Mouse (Mus musculus) lung, postnatal 36 days (tissue): Measurements from ENCODE around the gene Lactbl1.

Experiments
- DNase-seq: peaks from one replicate; pipeline ENCODE4 v3.0.0; 2022; ENCODE audit warnings: mixed read lengths

Gene Lactbl1

GRCm38 (mm10) chr4:136622388-136622787 is at the start of gene Lactbl1:
Gene Lactbl1, plus strand, starts transcription at chr4:136622621.
- no peak for DNase-seq

- no peak for DNase-seq
Observed at GRCm38 (mm10) chr4:136581885-136582284, 40.5 kb upstream of the Lactbl1 start.

DNA sequence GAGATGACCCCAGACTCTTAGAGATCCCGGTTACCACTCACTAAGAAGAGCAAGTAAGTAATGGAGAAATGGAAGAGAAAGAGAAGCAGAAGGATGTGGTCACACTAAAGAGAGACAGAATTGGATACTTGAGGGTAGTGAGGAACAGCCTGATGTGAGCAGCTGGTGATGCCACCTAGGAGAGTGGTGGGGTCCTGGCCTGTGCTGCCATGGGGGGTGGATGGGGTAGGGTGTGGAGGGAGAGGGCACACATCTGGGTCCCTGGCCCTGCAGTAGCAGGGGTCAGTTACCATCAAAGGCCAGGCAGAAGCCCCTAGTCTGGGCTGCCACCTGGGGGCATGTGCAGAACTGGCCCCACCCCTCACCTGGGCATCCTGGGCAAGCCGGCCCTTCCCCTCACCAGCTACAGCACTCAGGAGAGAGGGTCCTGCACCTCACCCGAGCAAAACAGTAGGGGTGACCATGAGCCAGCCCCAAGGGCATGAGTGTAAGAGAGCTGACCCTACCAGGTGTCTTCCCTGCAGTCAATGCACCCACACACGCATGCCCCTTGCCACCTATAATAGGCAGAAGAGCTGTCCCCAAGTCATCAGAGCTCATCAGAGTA is 35.1 kb upstream of the Lactbl1 start:
- no peak for DNase-seq

GRCm38 (mm10) chr4:136588003-136588402 is 34.4 kb upstream of the Lactbl1 start:
- no peak for DNase-seq

GRCm38 (mm10) chr4:136592111-136592510 is 30.3 kb upstream of the Lactbl1 start:
- no peak for DNase-seq

- no peak for DNase-seq
Observed at GRCm38 (mm10) chr4:136594006-136594405, 28.4 kb upstream of the Lactbl1 start.

GRCm38 (mm10) chr4:136595221-136595620 is 27.2 kb upstream of the Lactbl1 start:
- no peak for DNase-seq

DNA sequence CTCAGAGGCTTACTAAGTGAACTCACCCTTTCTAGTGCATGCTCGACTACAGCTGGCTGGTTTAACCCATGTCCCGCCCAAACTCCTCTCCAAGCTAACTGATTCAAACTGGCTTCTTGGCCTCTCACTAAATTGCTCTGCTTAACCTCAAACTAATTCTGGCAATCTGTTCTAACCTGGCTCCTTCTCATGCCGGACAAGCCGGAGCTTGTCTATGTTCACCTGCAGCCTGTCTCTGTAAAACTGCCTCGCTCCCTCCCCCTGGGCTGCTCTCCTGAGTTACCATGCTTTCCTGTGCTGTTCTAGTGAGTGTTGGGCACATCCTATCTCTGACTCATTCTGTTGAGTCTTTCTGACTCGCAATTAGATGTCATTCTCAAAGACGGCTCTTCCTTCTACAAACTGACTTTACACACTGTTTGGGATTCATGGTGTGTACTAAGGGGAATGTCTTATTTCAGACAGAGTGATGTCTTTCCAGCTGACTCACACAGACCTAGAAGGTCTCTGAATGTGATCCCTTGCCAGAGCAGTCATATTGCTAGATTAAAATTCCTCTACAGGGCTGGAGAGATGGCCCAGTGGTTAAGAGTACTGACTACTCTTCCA is 24.0 kb upstream of the Lactbl1 start:
- DNase-seq, result no peak

DNA sequence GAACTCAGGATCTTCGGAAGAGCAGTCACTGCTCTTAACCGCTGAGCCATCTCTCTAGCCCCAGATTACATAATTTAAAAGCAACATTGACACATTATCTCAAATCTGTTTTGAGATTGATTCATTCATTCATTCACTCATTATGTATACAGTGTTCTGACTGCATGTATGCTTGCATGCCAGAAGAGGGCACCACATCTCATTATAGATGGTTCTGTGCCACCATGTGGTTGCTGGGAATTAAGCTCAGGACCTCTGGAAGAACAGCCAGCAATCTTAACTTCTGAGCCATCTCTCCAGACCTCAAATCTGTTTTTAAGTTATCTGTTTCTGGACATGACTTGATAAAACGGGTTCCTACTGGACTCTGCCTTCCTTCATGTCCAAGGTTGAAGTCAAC is 22.6 kb upstream of the Lactbl1 start:
- no peak for DNase-seq

DNA sequence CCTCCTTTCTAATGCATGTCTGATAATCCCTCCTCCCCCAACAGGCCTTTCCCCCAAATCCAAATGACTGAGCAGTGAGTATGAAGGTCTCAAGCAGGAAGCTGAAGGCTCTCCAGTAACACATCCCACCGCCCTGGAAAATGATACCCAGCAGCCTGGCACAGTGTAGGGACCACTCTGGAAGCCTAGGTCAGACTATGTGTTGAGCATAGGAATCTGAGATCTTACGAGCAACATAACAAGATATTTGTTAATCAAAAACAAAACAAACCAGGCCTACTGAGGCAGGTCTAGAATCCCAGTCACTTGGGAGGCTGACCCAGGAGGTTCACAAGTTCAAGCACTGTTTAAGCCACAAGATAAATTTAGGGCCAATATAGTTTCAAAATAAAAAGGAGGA is 21.9 kb upstream of the Lactbl1 start:
- DNase-seq, result no peak

DNA sequence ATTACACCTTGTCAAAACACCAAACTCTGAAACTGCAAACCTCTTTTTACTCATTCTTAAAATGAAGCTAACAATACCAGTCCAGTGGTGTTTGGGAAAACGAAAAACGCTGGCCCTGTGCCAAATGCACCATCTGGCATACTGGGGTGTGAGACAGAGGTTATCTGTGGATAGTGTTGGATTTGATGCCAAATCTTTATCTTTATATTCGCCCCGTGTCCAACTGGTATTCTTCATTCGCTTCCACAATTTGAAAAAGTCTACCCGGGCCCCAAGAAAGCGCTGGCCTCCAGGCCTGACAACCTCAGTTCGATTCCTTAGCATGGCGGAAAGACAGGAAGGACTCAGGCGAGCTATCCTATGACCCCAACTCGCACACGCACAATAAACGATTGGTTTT is 20.9 kb upstream of the Lactbl1 start:
- DNase-seq, result peak; percentile 53

DNA sequence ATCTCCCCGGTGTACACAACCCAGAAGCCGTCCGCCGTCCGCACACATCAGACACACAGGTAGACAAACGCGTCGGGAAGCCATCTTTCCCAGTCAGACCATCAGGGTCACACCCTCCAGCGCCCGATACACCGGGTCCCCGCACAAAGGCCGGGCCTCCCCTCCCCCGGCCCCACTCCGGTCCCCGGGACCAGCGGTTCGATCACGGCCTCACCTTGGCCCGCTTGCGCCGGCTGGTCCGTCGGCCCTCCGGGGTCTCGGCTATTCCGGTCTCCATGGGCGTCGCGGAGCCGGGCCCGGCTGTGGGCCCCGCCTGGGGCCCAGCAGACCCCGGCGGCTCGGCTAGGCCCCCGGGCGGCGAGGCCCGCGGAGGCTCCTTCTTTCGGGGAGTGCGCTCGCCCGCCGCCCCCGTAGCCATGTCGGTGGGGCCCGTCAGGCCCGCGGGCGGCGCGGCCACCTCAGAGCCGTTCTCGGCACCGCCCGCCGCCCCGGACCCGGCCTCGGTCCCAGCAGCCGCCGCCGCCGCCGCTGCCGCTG is 20.3 kb upstream of the Lactbl1 start:
- DNase-seq, result peak; percentile 48

DNA sequence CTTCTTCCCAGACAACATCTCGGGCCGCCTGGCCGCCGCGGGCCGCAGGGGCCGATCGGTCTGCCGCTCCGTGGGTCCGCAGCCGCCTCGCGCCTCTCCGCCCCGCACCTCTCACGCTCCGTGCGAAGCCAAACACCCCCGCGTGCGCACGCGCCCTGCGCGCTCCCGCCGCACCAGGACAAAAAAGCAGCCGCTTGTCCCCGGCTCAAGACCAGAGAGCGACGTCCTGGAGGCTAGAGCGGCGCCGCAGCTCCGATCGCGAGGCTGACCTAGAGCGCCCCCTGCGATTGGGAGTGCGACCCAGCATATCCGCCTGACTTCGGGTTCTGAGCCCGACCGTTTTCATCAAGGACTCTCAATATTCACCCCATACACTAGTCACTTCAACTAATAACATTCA is 19.9 kb upstream of the Lactbl1 start, which contains the start of gene Kdm1a:
Gene Kdm1a, minus strand, starts transcription at position 156 of the 400 bp plus-strand sequence.
- DNase-seq, result peak; percentile 96

DNA sequence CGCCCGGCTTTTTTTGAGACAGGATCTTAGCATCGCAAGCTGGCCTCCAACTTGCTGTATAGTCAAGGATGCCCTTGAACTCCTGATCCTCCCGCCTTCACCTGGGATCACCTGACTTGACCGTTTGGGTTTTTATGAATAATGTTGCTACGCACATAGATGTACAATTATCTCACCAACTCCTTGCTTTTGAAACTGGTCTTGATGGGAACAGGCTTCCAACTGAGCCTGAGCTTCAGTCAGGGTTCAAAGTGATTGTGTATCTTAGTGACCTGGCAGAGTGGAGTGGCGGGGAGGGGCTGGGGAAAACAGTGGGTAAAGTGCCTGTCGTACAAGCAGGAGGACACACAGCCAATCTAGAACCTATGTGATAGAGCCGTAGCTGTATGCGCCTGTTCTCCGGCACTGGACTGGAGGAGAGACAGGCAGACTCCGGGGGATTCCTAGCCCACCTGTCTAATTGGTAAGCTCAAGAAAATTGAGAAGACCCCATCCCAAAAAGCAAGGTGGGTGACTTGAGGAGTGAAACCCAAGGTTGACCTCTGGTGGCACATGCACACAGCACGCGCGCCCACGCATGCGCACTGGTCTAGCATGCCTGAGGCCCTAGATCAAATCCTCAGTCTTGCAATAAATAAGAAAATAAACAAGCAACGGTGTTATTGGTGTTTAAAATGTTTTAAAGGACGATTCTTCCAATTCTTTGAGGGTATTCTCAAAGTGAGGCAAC is 16.5 kb upstream of the Lactbl1 start:
- no peak for DNase-seq

- DNase-seq, result peak; percentile 65
Observed at GRCm38 (mm10) chr4:136610387-136610856, 12.0 kb upstream of the Lactbl1 start, which contains the start of gene Tex46. Gene Tex46, plus strand, starts transcription at chr4:136610437.

- DNase-seq, result peak; percentile 15
Observed at GRCm38 (mm10) chr4:136613657-136614056, 8.8 kb upstream of the Lactbl1 start.

DNA sequence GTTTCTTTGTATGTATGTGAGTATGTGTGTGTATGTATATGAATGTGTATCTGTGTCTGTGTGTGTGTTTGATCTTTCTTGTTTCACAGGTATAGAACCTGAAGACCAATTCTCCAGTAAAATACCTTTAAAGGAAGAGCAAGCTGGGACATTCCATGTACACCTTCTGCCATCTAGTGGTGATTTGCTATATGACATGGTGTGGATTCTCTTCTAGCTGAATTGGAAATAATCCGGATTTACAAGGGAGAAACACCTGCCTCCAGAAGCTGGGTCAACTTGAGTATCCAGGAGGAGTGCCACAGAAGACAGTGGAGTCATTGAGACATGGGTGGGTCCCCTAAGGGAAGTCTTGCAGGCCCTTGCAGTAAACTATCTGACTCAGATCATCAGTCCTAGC is 1.1 kb upstream of the Lactbl1 start:
- DNase-seq, result peak; percentile 79

DNA sequence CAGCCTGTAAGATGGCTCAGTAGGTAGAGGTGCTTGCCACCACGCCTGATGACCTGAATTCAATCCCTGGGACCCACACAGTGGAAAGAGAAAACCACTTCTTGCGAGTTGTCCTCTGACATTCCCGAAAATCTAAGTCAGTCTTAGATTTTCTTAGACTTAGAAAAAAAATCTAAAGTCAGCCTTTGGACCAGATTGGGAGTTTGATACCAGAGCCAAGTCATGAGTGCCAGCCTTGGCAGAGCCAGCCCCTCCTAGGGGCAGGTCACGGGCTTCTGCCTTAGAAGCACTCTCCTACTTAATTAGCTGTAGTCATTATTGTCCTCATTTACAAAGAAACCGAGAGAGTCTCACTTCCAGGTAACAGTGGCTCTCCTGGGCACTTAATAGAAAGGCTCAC is 465 bp upstream of the Lactbl1 start:
- DNase-seq, result no peak

DNA sequence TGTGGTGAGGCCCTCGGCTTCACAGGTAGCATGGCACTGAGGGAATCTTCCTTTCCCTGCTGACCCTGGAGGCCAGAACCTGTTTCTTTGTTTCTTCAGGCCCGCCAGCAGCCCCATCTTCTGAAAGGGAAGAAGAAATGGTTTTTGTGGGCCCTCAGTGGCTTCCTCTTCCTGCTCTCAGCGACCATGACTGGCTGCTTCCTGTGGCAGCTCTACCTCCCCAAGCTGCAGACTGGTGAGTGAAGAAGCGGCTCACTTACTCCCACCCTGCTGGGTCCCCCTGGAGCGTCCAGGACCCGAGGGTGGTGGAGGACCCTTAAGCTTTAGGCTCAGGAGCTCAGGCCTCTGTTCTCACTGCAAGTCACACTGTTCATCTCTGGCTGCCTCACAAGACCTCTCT is 4.2 kb downstream of the Lactbl1 start:
- DNase-seq, result no peak

DNA sequence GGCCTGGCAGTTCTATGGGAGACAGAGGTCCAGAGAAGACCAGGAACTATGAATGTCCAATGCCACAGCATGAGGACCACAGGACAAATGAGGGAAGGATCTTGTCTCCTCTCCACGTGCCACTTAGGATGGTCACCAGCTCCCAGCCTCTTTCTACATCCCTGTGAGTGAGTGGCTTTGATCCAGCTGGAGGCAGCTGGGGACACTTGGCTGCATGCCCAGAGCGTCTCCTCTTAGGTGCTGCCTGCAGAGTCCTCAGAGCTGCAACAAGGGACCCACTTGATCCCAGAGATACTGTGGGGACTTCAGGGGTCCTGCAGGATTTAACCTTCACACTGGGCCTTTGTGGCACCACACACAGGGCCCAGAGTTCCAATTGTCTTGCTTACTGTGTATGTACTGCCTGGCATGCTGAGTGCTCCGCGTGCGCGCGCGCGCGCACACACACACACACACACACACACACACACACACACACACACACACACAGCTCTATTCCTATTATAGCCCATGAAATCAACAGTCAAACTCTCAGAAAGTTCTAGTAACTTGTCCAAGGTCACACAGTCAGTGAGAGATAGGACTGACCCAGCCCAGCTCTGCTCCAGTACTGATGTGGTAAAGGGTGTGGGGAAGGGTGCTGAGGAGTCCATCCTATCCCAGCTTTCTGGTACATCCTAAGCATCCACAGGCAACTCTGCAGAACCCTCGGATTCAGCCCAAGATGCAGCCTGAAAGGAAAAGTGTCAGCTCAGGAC is 9.0 kb downstream of the Lactbl1 start:
- DNase-seq, result no peak

DNA sequence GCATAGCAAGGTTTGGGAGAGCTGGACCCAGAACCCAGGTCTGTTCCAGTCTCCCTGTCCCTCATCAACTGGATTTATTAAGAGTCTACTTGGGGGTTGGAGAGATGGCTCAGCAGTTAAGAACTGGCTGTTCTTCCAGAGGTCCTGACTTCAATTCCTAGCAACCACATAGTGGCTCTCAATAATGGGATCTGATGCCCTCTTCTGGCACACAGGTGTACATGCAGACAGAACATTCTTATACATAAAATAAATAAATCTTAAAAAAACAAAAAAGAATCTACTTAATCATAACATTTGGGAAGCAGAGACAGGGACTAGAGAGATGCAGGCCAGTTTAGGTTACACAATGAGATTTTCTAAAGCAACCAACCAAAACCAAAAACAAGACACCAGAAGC is 13.6 kb downstream of the Lactbl1 start:
- DNase-seq, result no peak

DNA sequence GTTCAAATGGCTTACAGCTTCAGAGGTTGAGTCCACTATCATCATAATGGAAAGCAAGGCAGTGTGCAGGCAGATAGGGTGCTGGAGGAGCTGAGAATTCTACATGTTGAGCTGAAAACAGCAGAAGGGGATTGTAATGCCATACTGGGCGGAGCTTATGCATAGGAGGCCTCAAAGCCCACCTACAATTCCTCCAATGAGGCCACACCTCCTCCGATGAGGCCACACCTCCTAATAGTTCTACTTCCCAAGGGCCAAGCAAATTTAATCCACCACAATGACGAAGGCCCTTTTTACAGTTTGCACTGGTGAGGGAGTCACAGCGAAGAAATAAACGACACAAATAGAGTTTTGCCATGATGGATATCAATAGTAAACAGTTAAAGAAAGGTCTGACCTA is 14.1 kb downstream of the Lactbl1 start:
- DNase-seq, result no peak

DNA sequence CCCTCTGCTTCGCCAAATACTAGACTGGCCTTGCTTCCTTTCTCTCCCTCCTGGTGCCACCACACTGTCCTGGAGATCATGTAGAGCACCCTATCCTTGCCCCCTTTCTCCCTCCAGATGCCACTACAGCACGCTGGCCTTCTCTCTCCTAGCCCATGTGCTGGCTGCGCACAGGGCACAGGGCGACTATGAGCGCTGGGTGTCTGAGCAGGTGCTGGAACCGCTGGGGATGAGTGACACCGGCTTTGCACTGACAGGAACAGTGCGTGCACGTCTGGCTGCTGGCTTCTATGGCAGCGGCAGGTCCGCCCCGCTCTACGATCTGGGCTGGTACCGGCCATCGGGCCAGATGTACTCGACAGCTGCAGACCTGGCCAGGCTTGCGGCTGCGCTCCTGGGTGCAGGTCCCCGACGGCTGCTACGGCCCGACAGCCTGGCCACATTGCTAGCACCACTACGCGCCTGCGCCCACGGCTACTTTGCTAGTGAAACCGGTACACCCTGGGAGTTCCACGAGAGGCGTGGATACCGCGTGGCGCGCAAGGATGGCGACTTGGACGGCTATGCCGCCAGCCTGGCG is 14.7 kb downstream of the Lactbl1 start:
- DNase-seq, result no peak
